Mouse (Mus musculus): ENCODE measurements at regions not wholly inside any gene's neighbourhood (a gene's known extent, or its start where the extent isn't known, plus 50 kb on each side); places are given as distances from the start of the nearest gene placed in this dataset.

DNA sequence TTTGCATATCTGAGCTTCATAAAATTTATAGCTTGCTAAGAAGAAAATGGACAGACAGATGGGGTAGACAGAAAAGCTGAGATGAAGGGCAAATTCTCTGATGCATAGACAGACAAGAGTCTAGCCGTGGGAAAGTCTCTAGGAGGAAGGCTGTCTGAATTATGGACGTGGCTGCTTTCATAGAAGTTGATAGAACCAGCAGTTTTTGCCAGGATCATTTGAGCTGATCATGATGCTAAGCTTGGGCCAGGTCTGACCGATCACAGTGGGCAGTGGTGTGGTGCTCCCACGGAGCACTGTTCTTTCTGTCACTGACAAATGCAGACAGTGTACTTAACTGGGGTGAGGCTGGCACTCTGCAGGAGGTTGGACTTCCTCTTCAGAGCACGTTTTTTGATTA, 405.0 kb upstream of the Ubash3b start:
- TF ChIP-seq POLR2A (IDR thresholded peaks at IDR 0.05; ENCODE audit: control insufficient read depth, low read depth, low read length), result no peak
- no peak for TF ChIP-seq CTCF (IDR thresholded peaks at IDR 0.05; ENCODE audit: control insufficient read depth, insufficient read depth, insufficient replicate concordance, low read depth, low read length)
